Mouse (Mus musculus) limb, embryonic 11.5 days (tissue): ENCODE measurements at regions not wholly inside any gene's neighbourhood (a gene's known extent, or its start where the extent isn't known, plus 50 kb on each side); places are given as distances from the start of the nearest gene placed in this dataset.
A peak's percentile ranks its signal among the peaks of the same experiment; 100 is the strongest.

Source experiments
- ATAC-seq: fragments of 200-750 bp; cut with Nextera tagmentation; 2 replicates; pipeline ENCODE4 v1.8.0; 2017; ENCODE audit warnings: low read depth; ENCODE audit not compliant: insufficient number of reproducible peaks, low FRiP score, low TSS enrichment
- DNase-seq: peaks from one replicate; pipeline ENCODE4 v3.0.0-alpha.2; 2015; ENCODE audit warnings: low spot score
- H3K27ac ChIP-seq: fragments of 300-500 bp; sonication (generic); replicated peaks from 2 replicates; pipeline ENCODE4 v1.5.1; 2014; ENCODE audit warnings: low read depth, mild to moderate bottlenecking, low read length
- H3K27me3 ChIP-seq: fragments of 300-500 bp; sonication (generic); 2 replicates; pipeline ENCODE4 v1.6.1; 2014; ENCODE audit warnings: mild to moderate bottlenecking, low read length, mixed read lengths; ENCODE audit not compliant: control insufficient read depth, insufficient read depth
- H3K36me3 ChIP-seq: fragments of 300-500 bp; sonication (generic); 2 replicates; pipeline ENCODE4 v1.6.1; 2014; ENCODE audit warnings: mild to moderate bottlenecking, low read length, moderate library complexity, mixed read lengths; ENCODE audit not compliant: control insufficient read depth, insufficient read depth
- H3K4me1 ChIP-seq: fragments of 300-500 bp; sonication (generic); 2 replicates; pipeline ENCODE4 v1.6.1; 2014; ENCODE audit warnings: low read length, mixed read lengths; ENCODE audit not compliant: control insufficient read depth, insufficient read depth
- H3K4me2 ChIP-seq: fragments of 300-500 bp; sonication (generic); 2 replicates; pipeline ENCODE4 v1.6.1; 2014; ENCODE audit warnings: low read depth, mild to moderate bottlenecking, moderate library complexity; ENCODE audit not compliant: severe bottlenecking
- H3K4me3 ChIP-seq: fragments of 300-500 bp; sonication (generic); 2 replicates; pipeline ENCODE4 v1.5.1; 2014; ENCODE audit warnings: low read depth, low read length
- H3K9ac ChIP-seq: fragments of 300-500 bp; sonication (generic); 2 replicates; pipeline ENCODE4 v1.6.1; 2014; ENCODE audit warnings: mild to moderate bottlenecking, low read length
- H3K9me3 ChIP-seq: fragments of 300-500 bp; sonication (generic); 2 replicates; pipeline ENCODE4 v1.6.1; 2016; ENCODE audit warnings: low read length; ENCODE audit not compliant: control insufficient read depth
- WGBS: fragments of 180-500 bp; shearing (Covaris S2); extraction: QIAGEN DNeasy Blood & Tissue Kit; methylation state at CpG from one replicate; pipeline ENCODE4 v1.1.7; 2014; 5-methylcytosine and 5-hydroxymethylcytosine counted together

- 47% methylated on average over 7 of the region's 7 CpGs for WGBS
- ATAC-seq (no peak), DNase-seq (no peak)
- Histone ChIP-seq H3K27ac (no peak overlapping the region; the same call in 1 of the 2 replicates), H3K9me3 (no peaks in the 10 kb centered on the region), H3K36me3 (no peaks in the 10 kb centered on the region), H3K4me3 (no peak overlapping the region), H3K9ac (no peak overlapping the region), H3K27me3 (no peaks in the 10 kb centered on the region), H3K4me2 (no peak overlapping the region), H3K4me1 (peaks cover 15% of the 10 kb centered on the region)
These were observed 235.5 kb downstream of the Gm10260 start for GRCm38 (mm10) chr13:97524847-97525434.

GRCm38 (mm10) chr13:97523523-97524412 is 236.7 kb downstream of the Gm10260 start:
- no peaks in the 10 kb centered on the region for H3K27me3 ChIP-seq
- ATAC-seq: no peak
- 37% methylated on average over 19 of the region's 19 CpGs for WGBS
- no peaks in the 10 kb centered on the region for H3K9me3 ChIP-seq
- peak overlapping the region; percentile 32 for H3K9ac ChIP-seq
- no peak overlapping the region for H3K4me2 ChIP-seq
- peaks cover 15% of the 10 kb centered on the region for H3K4me1 ChIP-seq
- H3K27ac ChIP-seq: peak overlapping the region; percentile 70
- H3K4me3 ChIP-seq: no peak overlapping the region
- peak; percentile 64 for DNase-seq
- no peaks in the 10 kb centered on the region for H3K36me3 ChIP-seq

- no peak overlapping the region for H3K27ac ChIP-seq
- H3K9ac ChIP-seq: no peak overlapping the region
- H3K9me3 ChIP-seq: no peaks in the 10 kb centered on the region
- ATAC-seq: no peak
- no peaks in the 10 kb centered on the region for H3K27me3 ChIP-seq
- H3K4me1 ChIP-seq: peaks cover 15% of the 10 kb centered on the region
- no peak for DNase-seq
- H3K4me2 ChIP-seq: no peak overlapping the region
- H3K36me3 ChIP-seq: no peaks in the 10 kb centered on the region
- H3K4me3 ChIP-seq: no peak overlapping the region
- WGBS: 74% methylated on average over 13 of the region's 13 CpGs
These were observed 239.4 kb downstream of the Gm10260 start for GRCm38 (mm10) chr13:97520988-97521547.

- Histone ChIP-seq H3K9ac (no peak overlapping the region), H3K9me3 (no peaks in the 10 kb centered on the region), H3K27ac (no peak overlapping the region), H3K27me3 (no peaks in the 10 kb centered on the region), H3K4me1 (peaks cover 3% of the 10 kb centered on the region), H3K36me3 (no peaks in the 10 kb centered on the region), H3K4me3 (no peak overlapping the region), H3K4me2 (no peak overlapping the region)
- no peak for DNase-seq
- WGBS: 90% methylated on average over 4 of the region's 4 CpGs
- ATAC-seq: no peak
These were observed 243.7 kb downstream of the Gm10260 start for GRCm38 (mm10) chr13:97516731-97517130.

- 50% methylated on average over 21 of the region's 21 CpGs for WGBS
- ATAC-seq: peak; percentile 89; the same call in 1 of the 2 replicates
These were observed 245.9 kb downstream of the Gm10260 start for GRCm38 (mm10) chr13:97514421-97515066.

GRCm38 (mm10) chr13:97512521-97512920 is 247.9 kb downstream of the Gm10260 start:
- Histone ChIP-seq H3K4me3 (no peak overlapping the region), H3K9ac (no peak overlapping the region), H3K27ac (no peak overlapping the region), H3K36me3 (no peaks in the 10 kb centered on the region), H3K4me2 (no peak overlapping the region), H3K27me3 (no peaks in the 10 kb centered on the region), H3K4me1 (peaks cover 3% of the 10 kb centered on the region), H3K9me3 (no peaks in the 10 kb centered on the region)
- no peak for ATAC-seq
- 71% methylated on average over 4 of the region's 4 CpGs for WGBS
- DNase-seq: no peak

More at GRCm38 (mm10) chr13:97514421-97515066, 245.9 kb downstream of the Gm10260 start:
- no peaks in the 10 kb centered on the region for H3K36me3 ChIP-seq
- no peak overlapping the region for H3K27ac ChIP-seq
- no peak overlapping the region for H3K9ac ChIP-seq
- peaks cover 3% of the 10 kb centered on the region for H3K4me1 ChIP-seq
- H3K4me2 ChIP-seq: no peak overlapping the region; the same call in 1 of the 2 replicates
- no peaks in the 10 kb centered on the region for H3K27me3 ChIP-seq
- no peaks in the 10 kb centered on the region for H3K9me3 ChIP-seq
- peak; percentile 76 for DNase-seq
- no peak overlapping the region for H3K4me3 ChIP-seq

GRCm38 (mm10) chr13:97510431-97511261 is 249.8 kb downstream of the Gm10260 start:
- ATAC-seq: no peak

More at GRCm38 (mm10) chr13:97510431-97511261, 249.8 kb downstream of the Gm10260 start:
- 84% methylated on average over 10 of the region's 10 CpGs for whole genome bisulfite sequencing
- no peak for DNase-seq
- no peaks in the 10 kb centered on the region for H3K27me3 ChIP-seq
- H3K4me2 ChIP-seq: no peak overlapping the region
- H3K9ac ChIP-seq: no peak overlapping the region
- H3K36me3 ChIP-seq: no peaks in the 10 kb centered on the region
- H3K4me1 ChIP-seq: peaks cover 3% of the 10 kb centered on the region
- H3K27ac ChIP-seq: no peak overlapping the region
- H3K4me3 ChIP-seq: no peak overlapping the region
- H3K9me3 ChIP-seq: no peaks in the 10 kb centered on the region
